Mouse (Mus musculus): ENCODE measurements at regions not wholly inside any gene's neighbourhood (a gene's known extent, or its start where the extent isn't known, plus 50 kb on each side); places are given as distances from the start of the nearest gene placed in this dataset.

DNA sequence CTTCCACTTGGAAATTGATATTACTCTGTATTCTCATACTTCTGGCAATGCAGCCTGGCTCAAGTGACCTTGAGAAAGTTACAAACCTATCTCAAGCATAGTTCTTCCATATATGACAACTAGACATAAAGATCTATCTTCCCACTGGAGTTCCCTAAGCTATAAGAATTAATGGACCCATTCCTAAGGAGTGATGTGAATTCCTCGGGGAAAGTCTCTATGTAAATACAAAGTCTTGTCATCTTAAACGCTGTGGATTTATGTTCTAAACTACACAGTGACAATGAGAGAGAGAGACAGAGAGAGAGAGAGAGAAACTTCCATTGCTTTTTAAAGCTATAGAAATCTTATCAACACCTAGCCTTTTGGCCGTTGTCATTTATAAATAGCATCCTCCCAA, 394.8 kb downstream of the Phex start:
- no peaks in the 10 kb centered on the region for H3K36me3 ChIP-seq (replicated peaks in 1 of 2; ENCODE audit: control insufficient read depth in 1 of 2, insufficient read depth in 1 of 2, low read length in 1 of 2)
- dilution Hi-C loops (cut with MboI; ENCODE audit: extremely low pct_ligation_motif_present, extremely low pct_unique_long_range_greater_than_20kb, low sequenced_read_pairs): no loop called here

DNA sequence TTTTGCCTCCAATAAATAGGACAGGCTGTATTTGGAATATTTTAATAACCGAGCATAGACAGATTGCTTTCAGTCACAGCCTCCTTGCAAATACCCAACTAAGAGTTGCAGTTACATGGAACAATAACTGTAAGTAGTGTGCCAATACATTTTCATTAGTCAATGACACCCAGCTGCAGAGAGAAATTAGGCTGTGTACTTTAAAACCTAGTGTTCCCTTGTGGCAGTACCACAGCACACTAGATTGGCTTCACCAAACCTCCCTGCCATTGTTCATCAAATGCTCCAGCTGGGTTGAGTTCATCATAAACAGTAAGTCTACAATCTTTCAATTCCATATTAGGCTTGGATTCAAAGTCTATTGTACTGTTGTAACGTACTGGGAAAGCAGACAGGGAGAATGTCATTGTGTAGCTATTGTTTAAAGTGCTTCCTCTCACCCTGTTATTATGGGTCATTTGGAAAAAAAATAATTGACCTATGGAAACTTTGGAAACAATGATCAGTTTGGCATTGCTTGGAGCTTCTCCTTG, 425.1 kb downstream of the Phex start:
- Histone ChIP-seq H3K9ac (ENCODE audit: insufficient read depth, low read depth) (no peak overlapping the region), H3K36me3 (replicated peaks in 1 of 2; ENCODE audit: control insufficient read depth in 1 of 2, insufficient read depth in 1 of 2, low read length in 1 of 2) (no peaks in the 10 kb centered on the region), H3K79me2 (replicated peaks; ENCODE audit: control insufficient read depth, extremely low read depth, insufficient read depth, poor library complexity, severe bottlenecking) (no peaks in the 10 kb centered on the region), H3K27me3 (replicated peaks) (no peaks in the 10 kb centered on the region), H3K4me2 (ENCODE audit: insufficient read depth, low read depth, poor library complexity, severe bottlenecking) (no peak overlapping the region), H3K4me3 (replicated peaks in 1 of 3; ENCODE audit: low read depth in 2 of 3, low read length in 2 of 3, poor library complexity in 1 of 3) (no peak overlapping the region), H3K4me1 (ENCODE audit: control insufficient read depth in 1 of 2, insufficient read depth in 2 of 2) (no peaks in the 10 kb centered on the region), H3K27ac (ENCODE audit: insufficient read depth, low read depth) (no peak overlapping the region), H3K9me3 (replicated peaks; ENCODE audit: low read length) (no peaks in the 10 kb centered on the region)
- no peak for TF ChIP-seq MAZ (IDR thresholded peaks at IDR 0.05; ENCODE audit: low read depth, low read length)
- no peak for TF ChIP-seq CTCF (conservative IDR thresholded peaks at IDR 0.05 in 1 of 2, IDR thresholded peaks at IDR 0.05 in 1 of 2; ENCODE audit: low read depth in 2 of 2, low read length in 2 of 2)
- TF ChIP-seq SMC3 (IDR thresholded peaks at IDR 0.05; ENCODE audit: low read depth, low read length): no peak
- no peak for TF ChIP-seq ZMIZ1 (IDR thresholded peaks at IDR 0.05; ENCODE audit: low read depth, low read length)
- TF ChIP-seq RCOR1 (conservative IDR thresholded peaks at IDR 0.05; ENCODE audit: low read depth, low read length): no peak
- TF ChIP-seq MYC (IDR thresholded peaks at IDR 0.05; ENCODE audit: low read depth, low read length): no peak
- TF ChIP-seq USF1 (IDR thresholded peaks at IDR 0.05; ENCODE audit: low read depth, low read length): no peak
- TF ChIP-seq TBP (conservative IDR thresholded peaks at IDR 0.05; ENCODE audit: low read depth, low read length): no peak
- TF ChIP-seq JUND (conservative IDR thresholded peaks at IDR 0.05; ENCODE audit: low read depth, low read length): no peak
- no peak for TF ChIP-seq CHD2 (IDR thresholded peaks at IDR 0.05; ENCODE audit: low read length)
- TF ChIP-seq NELFE (IDR thresholded peaks at IDR 0.05; ENCODE audit: low read depth, low read length): no peak
- no peak for TF ChIP-seq IRF4 (IDR thresholded peaks at IDR 0.05; ENCODE audit: low read depth, low read length)
- TF ChIP-seq MAX (IDR thresholded peaks at IDR 0.05; ENCODE audit: low read length): no peak
- no peak for TF ChIP-seq ZKSCAN1 (IDR thresholded peaks at IDR 0.05; ENCODE audit: borderline replicate concordance, low read depth, low read length)
- no peak for TF ChIP-seq ETS1 (conservative IDR thresholded peaks at IDR 0.05; ENCODE audit: low read depth, low read length)
- TF ChIP-seq KAT2A (IDR thresholded peaks at IDR 0.05; ENCODE audit: insufficient replicate concordance, low read length): no peak
- TF ChIP-seq EP300 (IDR thresholded peaks at IDR 0.05; ENCODE audit: low read length): no peak
- TF ChIP-seq ELF1 (IDR thresholded peaks at IDR 0.05; ENCODE audit: low read depth, low read length): no peak
- TF ChIP-seq CHD1 (IDR thresholded peaks at IDR 0.05; ENCODE audit: low read depth, low read length): no peak
- no peak for TF ChIP-seq RAD21 (IDR thresholded peaks at IDR 0.05; ENCODE audit: low read depth, low read length)
- dilution Hi-C loops (cut with MboI; ENCODE audit: extremely low pct_ligation_motif_present, extremely low pct_unique_long_range_greater_than_20kb, low sequenced_read_pairs) (no loop called here), in situ Hi-C loops (cut with MboI; ENCODE audit: low pct_ligation_motif_present, low pct_unique_long_range_greater_than_20kb, low sequenced_read_pairs) (no loop called here)
- DNase-seq (ENCODE audit: extremely low read depth): no peak

More for the DNA sequence above, 394.8 kb downstream of the Phex start:
- Histone ChIP-seq H3K9me3 (replicated peaks; ENCODE audit: low read length) (no peaks in the 10 kb centered on the region), H3K9ac (ENCODE audit: insufficient read depth, low read depth) (no peak overlapping the region), H3K4me3 (replicated peaks in 1 of 3; ENCODE audit: low read depth in 2 of 3, low read length in 2 of 3, poor library complexity in 1 of 3) (no peak overlapping the region), H3K4me2 (ENCODE audit: insufficient read depth, low read depth, poor library complexity, severe bottlenecking) (no peak overlapping the region), H3K27me3 (replicated peaks) (no peaks in the 10 kb centered on the region), H3K4me1 (ENCODE audit: control insufficient read depth in 1 of 2, insufficient read depth in 2 of 2) (no peaks in the 10 kb centered on the region), H3K27ac (ENCODE audit: insufficient read depth, low read depth) (no peak overlapping the region), H3K79me2 (replicated peaks; ENCODE audit: control insufficient read depth, extremely low read depth, insufficient read depth, poor library complexity, severe bottlenecking) (no peaks in the 10 kb centered on the region)
- no peak for DNase-seq (ENCODE audit: extremely low read depth)
- in situ Hi-C loops (cut with MboI; ENCODE audit: low pct_ligation_motif_present, low pct_unique_long_range_greater_than_20kb, low sequenced_read_pairs): no loop called here
- TF ChIP-seq TCF12 (IDR thresholded peaks at IDR 0.05; ENCODE audit: low read depth, low read length) (no peak), MYC (IDR thresholded peaks at IDR 0.05; ENCODE audit: low read depth, low read length) (no peak), GABPA (IDR thresholded peaks at IDR 0.05; ENCODE audit: insufficient replicate concordance, low read depth, low read length) (no peak), EP300 (IDR thresholded peaks at IDR 0.05; ENCODE audit: low read length) (no peak), RAD21 (IDR thresholded peaks at IDR 0.05; ENCODE audit: low read depth, low read length) (no peak), RCOR1 (conservative IDR thresholded peaks at IDR 0.05; ENCODE audit: low read depth, low read length) (no peak), NRF1 (IDR thresholded peaks at IDR 0.05; ENCODE audit: low read depth, low read length) (no peak), MXI1 (IDR thresholded peaks at IDR 0.05; ENCODE audit: low read depth, low read length) (no peak), PAX5 (IDR thresholded peaks at IDR 0.05; ENCODE audit: low read length) (no peak), ETS1 (conservative IDR thresholded peaks at IDR 0.05; ENCODE audit: low read depth, low read length) (no peak), SIN3A (IDR thresholded peaks at IDR 0.05; ENCODE audit: low read length) (no peak), MAFK (IDR thresholded peaks at IDR 0.05; ENCODE audit: insufficient replicate concordance, low read length) (no peak), ZNF384 (IDR thresholded peaks at IDR 0.05; ENCODE audit: low read depth, low read length) (no peak)
